Mouse (Mus musculus) forebrain, embryonic 14.5 days (tissue): ENCODE results near the gene Cox4i2. TPM values are rescaled to one million over a fixed set of nuclear protein-coding genes. Genes with fewer than 3 reads are reported as not detected.

ENCODE experiments used
- ATAC-seq: fragments of 200-750 bp; cut with Nextera tagmentation; 2 replicates; pipeline ENCODE4 v1.8.0; 2017; ENCODE audit warnings: mild to moderate bottlenecking, moderate library complexity
- DNase-seq: peaks from one replicate; pipeline ENCODE4 v3.0.0-alpha.2; 2015; ENCODE audit warnings: low spot score
- H3K27ac ChIP-seq: fragments of 300-500 bp; sonication (generic); 2 replicates; pipeline ENCODE4 v1.5.1; 2014; ENCODE audit warnings: low read depth, mild to moderate bottlenecking, control low read depth, low read length, moderate library complexity
- H3K27me3 ChIP-seq: fragments of 300-500 bp; sonication (generic); replicated peaks from 2 replicates; pipeline ENCODE4 v1.6.1; 2014; ENCODE audit warnings: low read length, control low read depth, mixed read lengths; ENCODE audit not compliant: control insufficient read depth, insufficient read depth
- H3K36me3 ChIP-seq: fragments of 300-500 bp; sonication (generic); 2 replicates; pipeline ENCODE4 v1.6.1; 2014; ENCODE audit warnings: low read length, control low read depth; ENCODE audit not compliant: control insufficient read depth, insufficient read depth
- H3K4me1 ChIP-seq: fragments of 300-500 bp; sonication (generic); 2 replicates; pipeline ENCODE4 v1.6.1; 2014; ENCODE audit warnings: antibody characterized with exemption, low read length, control low read depth; ENCODE audit not compliant: control insufficient read depth, insufficient read depth
- H3K4me2 ChIP-seq: fragments of 300-500 bp; sonication (generic); 2 replicates; pipeline ENCODE4 v1.6.1; 2014; ENCODE audit warnings: mild to moderate bottlenecking, control low read depth, low read length
- H3K4me3 ChIP-seq: fragments of 300-500 bp; sonication (generic); 2 replicates; pipeline ENCODE4 v1.5.1; 2014; ENCODE audit warnings: low read depth, low read length, control low read depth
- H3K9ac ChIP-seq: fragments of 300-500 bp; sonication (generic); 2 replicates; pipeline ENCODE4 v1.6.1; 2014; ENCODE audit warnings: mild to moderate bottlenecking, low read length, control low read depth, moderate library complexity
- H3K9me3 ChIP-seq: fragments of 300-500 bp; sonication (generic); replicated peaks from 2 replicates; pipeline ENCODE4 v1.6.1; 2016; ENCODE audit warnings: low read length, control low read depth, mixed read lengths; ENCODE audit not compliant: control insufficient read depth
- WGBS: fragments of 180-500 bp; shearing (Covaris S2); extraction: QIAGEN DNeasy Blood & Tissue Kit; methylation state at CpG from one replicate; pipeline ENCODE4 v1.1.7; 2014; 5-methylcytosine and 5-hydroxymethylcytosine counted together
- polyA plus RNA-seq: library from polyadenylated mRNA; unstranded; fragments of >200 nt; fragmentation: Nextera tagmentation; extraction: Ambion mirVana; gene quantifications from 2 replicates; pipeline ENCODE4 v1.2.1, GENCODE M21; 2014

Cox4i2 gene
- polyA plus RNA-seq, 1 experiment from 2014 or later: 5.9 TPM

GRCm38 (mm10) chr2:152728594-152728993 is 25.4 kb upstream of the Cox4i2 start:
- DNase-seq (no peak), ATAC-seq (no peak)
- H3K9me3 ChIP-seq: no peaks in the 10 kb centered on the region
- 87% methylated on average over 7 of the region's 7 CpGs for WGBS
- H3K4me2 ChIP-seq: no peak overlapping the region
- no peaks in the 10 kb centered on the region for H3K27me3 ChIP-seq
- H3K4me3 ChIP-seq: no peak overlapping the region
- H3K9ac ChIP-seq: no peak overlapping the region
- H3K27ac ChIP-seq: no peak overlapping the region
- no peaks in the 10 kb centered on the region for H3K36me3 ChIP-seq
- peaks cover 5% of the 10 kb centered on the region; the same call in 1 of the 2 replicates for H3K4me1 ChIP-seq

- H3K9me3 ChIP-seq: no peaks in the 10 kb centered on the region
- no peak overlapping the region for H3K4me2 ChIP-seq
- H3K27me3 ChIP-seq: no peaks in the 10 kb centered on the region
- peaks cover under 1% of the 10 kb centered on the region; the same call in 1 of the 2 replicates for H3K4me1 ChIP-seq
- no peaks in the 10 kb centered on the region for H3K36me3 ChIP-seq
- H3K27ac ChIP-seq: no peak overlapping the region
- DNase-seq: no peak
- H3K4me3 ChIP-seq: no peak overlapping the region
- ATAC-seq: no peak
- 76% methylated on average over 8 of the region's 8 CpGs for WGBS
- no peak overlapping the region for H3K9ac ChIP-seq
These were observed 24.8 kb upstream of the Cox4i2 start for GRCm38 (mm10) chr2:152729013-152729635.

GRCm38 (mm10) chr2:152729636-152730020 is 24.3 kb upstream of the Cox4i2 start:
- DNase-seq (no peak), ATAC-seq (no peak)

GRCm38 (mm10) chr2:152733201-152733600 is 20.8 kb upstream of the Cox4i2 start:
- no peak for ATAC-seq
- no peak for DNase-seq
- no peaks in the 10 kb centered on the region for H3K36me3 ChIP-seq
- no peak overlapping the region for H3K9ac ChIP-seq
- H3K4me3 ChIP-seq: no peak overlapping the region
- H3K27me3 ChIP-seq: peaks cover 11% of the 10 kb centered on the region
- H3K27ac ChIP-seq: no peak overlapping the region
- 92% methylated on average over 2 of the region's 2 CpGs for WGBS
- H3K4me1 ChIP-seq: peaks cover 26% of the 10 kb centered on the region
- H3K9me3 ChIP-seq: no peaks in the 10 kb centered on the region
- H3K4me2 ChIP-seq: no peak overlapping the region

More at GRCm38 (mm10) chr2:152729636-152730020, 24.3 kb upstream of the Cox4i2 start:
- Histone ChIP-seq H3K4me3 (no peak overlapping the region), H3K4me2 (no peak overlapping the region), H3K36me3 (no peaks in the 10 kb centered on the region), H3K9me3 (no peaks in the 10 kb centered on the region), H3K4me1 (peaks cover 3% of the 10 kb centered on the region; the same call in 1 of the 2 replicates), H3K27ac (no peak overlapping the region; the same call in 1 of the 2 replicates), H3K27me3 (no peaks in the 10 kb centered on the region), H3K9ac (no peak overlapping the region)
- WGBS: 70% methylated on average over 7 of the region's 7 CpGs

- DNase-seq: no peak
- H3K36me3 ChIP-seq: no peaks in the 10 kb centered on the region
- no peak for ATAC-seq
- no peaks in the 10 kb centered on the region for H3K9me3 ChIP-seq
- 18% methylated on average over 10 of the region's 10 CpGs for WGBS
- H3K27ac ChIP-seq: peak overlapping the region; percentile 30; the same call in 1 of the 2 replicates
- H3K27me3 ChIP-seq: peaks cover 11% of the 10 kb centered on the region
- peak overlapping the region; percentile 27 for H3K4me3 ChIP-seq
- peak overlapping the region; percentile 92 for H3K4me2 ChIP-seq
- H3K9ac ChIP-seq: peak overlapping the region; percentile 75
- H3K4me1 ChIP-seq: peaks cover 33% of the 10 kb centered on the region
These were observed 19.5 kb upstream of the Cox4i2 start for GRCm38 (mm10) chr2:152734501-152734900.

GRCm38 (mm10) chr2:152734984-152735383 is 19.0 kb upstream of the Cox4i2 start:
- Histone ChIP-seq H3K9ac (peak overlapping the region; percentile 75), H3K27ac (0 out of 2 replicates have a peak overlapping the region, but pooled peaks have one; percentile 30), H3K4me2 (peak overlapping the region; percentile 92), H3K4me3 (peak overlapping the region; percentile 27), H3K27me3 (peaks cover 11% of the 10 kb centered on the region), H3K9me3 (no peaks in the 10 kb centered on the region), H3K4me1 (peaks cover 33% of the 10 kb centered on the region), H3K36me3 (no peaks in the 10 kb centered on the region)
- WGBS: 0% methylated on average over 27 of the region's 28 CpGs
- peak; percentile 98 for DNase-seq
- ATAC-seq: peak; percentile 94

- Histone ChIP-seq H3K9me3 (no peaks in the 10 kb centered on the region), H3K4me2 (peak within 1 kb of the TSS; percentile 92), H3K4me1 (peaks cover 33% of the 10 kb centered on the region), H3K4me3 (peak within 1 kb of the TSS; percentile 48), H3K27ac (peak within 1 kb of the TSS; percentile 79), H3K27me3 (peaks cover 11% of the 10 kb centered on the region), H3K36me3 (no peaks in the 10 kb centered on the region), H3K9ac (peak within 1 kb of the TSS; percentile 75)
- ATAC-seq: peak; percentile 60
- DNase-seq: peak; percentile 89
- 0% methylated on average over 28 of the region's 28 CpGs for WGBS
These were observed 17.8 kb upstream of the Cox4i2 start, which contains the start of gene Id1 for GRCm38 (mm10) chr2:152736090-152736601. TSS of gene Id1 (plus strand) at chr2:152736251.

GRCm38 (mm10) chr2:152736748-152737147 is 17.2 kb upstream of the Cox4i2 start:
- under 1% methylated on average over 22 of the region's 22 CpGs for WGBS
- ATAC-seq: no peak
- H3K9ac ChIP-seq: peak overlapping the region; percentile 75
- H3K4me3 ChIP-seq: peak overlapping the region; percentile 48
- H3K9me3 ChIP-seq: no peaks in the 10 kb centered on the region
- H3K4me1 ChIP-seq: peaks cover 36% of the 10 kb centered on the region
- peak overlapping the region; percentile 39; the same call in 1 of the 2 replicates for H3K27ac ChIP-seq
- peaks cover 11% of the 10 kb centered on the region for H3K27me3 ChIP-seq
- no peaks in the 10 kb centered on the region for H3K36me3 ChIP-seq
- peak; percentile 53 for DNase-seq
- H3K4me2 ChIP-seq: peak overlapping the region; percentile 92
